Mouse (Mus musculus) heart, postnatal 0 days (tissue): ENCODE measurements around the gene Tapbpl. TPM values are rescaled to one million over a fixed set of nuclear protein-coding genes. Genes with fewer than 3 reads are reported as not detected.

Experiments used
- ATAC-seq: fragments of 200-750 bp; cut with Nextera tagmentation; 2 replicates; pipeline ENCODE4 v1.8.0; 2017; ENCODE audit warnings: low read depth, moderate number of reproducible peaks, moderate library complexity; ENCODE audit not compliant: insufficient read depth
- DNase-seq: peaks from one replicate; pipeline ENCODE4 v3.0.0-alpha.2; 2016; ENCODE audit warnings: low spot score
- H3K27ac ChIP-seq: fragments of 300-500 bp; sonication (generic); 2 replicates; pipeline ENCODE4 v1.5.1; 2014; ENCODE audit warnings: low read depth, mild to moderate bottlenecking
- H3K27me3 ChIP-seq: fragments of 300-500 bp; sonication (generic); 2 replicates; pipeline ENCODE4 v1.6.1; 2014; ENCODE audit warnings: low read length, mixed read lengths; ENCODE audit not compliant: control insufficient read depth, insufficient read depth
- H3K36me3 ChIP-seq: fragments of 300-500 bp; sonication (generic); replicated peaks from 2 replicates; pipeline ENCODE4 v1.6.1; 2014; ENCODE audit warnings: low read length, mixed read lengths; ENCODE audit not compliant: control insufficient read depth, insufficient read depth
- H3K4me1 ChIP-seq: fragments of 300-500 bp; sonication (generic); 2 replicates; pipeline ENCODE4 v1.6.1; 2014; ENCODE audit warnings: antibody characterized with exemption; ENCODE audit not compliant: control insufficient read depth, insufficient read depth
- H3K4me2 ChIP-seq: fragments of 300-500 bp; sonication (generic); 2 replicates; pipeline ENCODE4 v1.6.1; 2014; ENCODE audit warnings: low read depth, mild to moderate bottlenecking, low read length, moderate library complexity
- H3K4me3 ChIP-seq: fragments of 300-500 bp; sonication (generic); 2 replicates; pipeline ENCODE4 v1.5.1; 2014; ENCODE audit warnings: low read depth, low read length
- H3K9ac ChIP-seq: fragments of 300-500 bp; sonication (generic); replicated peaks from 2 replicates; pipeline ENCODE4 v1.6.1; 2014; ENCODE audit warnings: low read depth, low read length, mixed read lengths
- H3K9me3 ChIP-seq: fragments of 300-500 bp; sonication (generic); replicated peaks from 2 replicates; pipeline ENCODE4 v1.6.1; 2016; ENCODE audit warnings: low read length; ENCODE audit not compliant: control insufficient read depth
- CTCF ChIP-seq: IDR thresholded peaks from 2 replicates; pipeline ENCODE4 v1.5.1; 2016; ENCODE audit warnings: antibody characterized with exemption, control low read depth, low read depth
- EP300 ChIP-seq: IDR thresholded peaks from 2 replicates; pipeline ENCODE4 v1.6.1; 2016; ENCODE audit warnings: antibody characterized with exemption, low read depth
- whole genome bisulfite sequencing: fragments of 180-500 bp; shearing (Covaris S2); extraction: QIAGEN DNeasy Blood & Tissue Kit; methylation state at CpG from one replicate; pipeline ENCODE4 v1.1.7; 2014; 5-methylcytosine and 5-hydroxymethylcytosine counted together
- polyA plus RNA-seq: library from polyadenylated mRNA; unstranded; fragments of >200 nt; fragmentation: Nextera tagmentation; extraction: Ambion mirVana; gene quantifications from 2 replicates; pipeline ENCODE4 v1.2.1, GENCODE M21; 2015
- total RNA-seq: library from RNA; depleted of rRNA; stranded (reverse); fragments of >200 nt; gene quantifications from 2 replicates; pipeline ENCODE4 v1.2.3, GENCODE M21; 2014; ENCODE audit warnings: low replicate concordance

The Tapbpl gene
- total and polyA plus RNA-seq, 2 experiments from 2014 or later: 3.9 to 4.5 TPM

GRCm38 (mm10) chr6:125252711-125253110 is 21.1 kb upstream of the Tapbpl start:
- 78% methylated on average over 8 of the region's 8 CpGs for WGBS
- no peak for DNase-seq
- no peaks in the 10 kb centered on the region for H3K27me3 ChIP-seq

GRCm38 (mm10) chr6:125252285-125252684 is 20.6 kb upstream of the Tapbpl start:
- ATAC-seq: no peak
- Histone ChIP-seq H3K36me3 (no peaks in the 10 kb centered on the region), H3K27me3 (no peaks in the 10 kb centered on the region), H3K4me3 (no peak overlapping the region), H3K4me2 (no peak overlapping the region), H3K9me3 (no peaks in the 10 kb centered on the region), H3K27ac (no peak overlapping the region), H3K4me1 (no peaks in the 10 kb centered on the region), H3K9ac (no peak overlapping the region)
- WGBS: 69% methylated on average over 3 of the region's 3 CpGs
- no peak for TF ChIP-seq CTCF
- TF ChIP-seq EP300: no peak
- no peak for DNase-seq

More at GRCm38 (mm10) chr6:125252711-125253110, 21.1 kb upstream of the Tapbpl start:
- Histone ChIP-seq H3K9ac (no peak overlapping the region), H3K4me2 (no peak overlapping the region), H3K4me1 (no peaks in the 10 kb centered on the region), H3K9me3 (no peaks in the 10 kb centered on the region), H3K4me3 (no peak overlapping the region), H3K27ac (no peak overlapping the region), H3K36me3 (no peaks in the 10 kb centered on the region)
- no peak for ATAC-seq
- no peak for TF ChIP-seq EP300
- TF ChIP-seq CTCF: no peak

- no peak for TF ChIP-seq CTCF
- no peak for TF ChIP-seq EP300
- no peaks in the 10 kb centered on the region for H3K9me3 ChIP-seq
- H3K27ac ChIP-seq: no peak overlapping the region
- DNase-seq (no peak), ATAC-seq (no peak)
- no peak overlapping the region for H3K4me2 ChIP-seq
- no peak overlapping the region for H3K9ac ChIP-seq
- H3K27me3 ChIP-seq: no peaks in the 10 kb centered on the region
- 0 out of 2 replicates have a peak, but pooled peaks cover 6% of the 10 kb centered on the region for H3K4me1 ChIP-seq
- no peaks in the 10 kb centered on the region for H3K36me3 ChIP-seq
- H3K4me3 ChIP-seq: no peak overlapping the region
- 29% methylated on average over 1 of the region's 1 CpGs for WGBS
These were observed 12.9 kb upstream of the Tapbpl start for GRCm38 (mm10) chr6:125244551-125244950.

DNA sequence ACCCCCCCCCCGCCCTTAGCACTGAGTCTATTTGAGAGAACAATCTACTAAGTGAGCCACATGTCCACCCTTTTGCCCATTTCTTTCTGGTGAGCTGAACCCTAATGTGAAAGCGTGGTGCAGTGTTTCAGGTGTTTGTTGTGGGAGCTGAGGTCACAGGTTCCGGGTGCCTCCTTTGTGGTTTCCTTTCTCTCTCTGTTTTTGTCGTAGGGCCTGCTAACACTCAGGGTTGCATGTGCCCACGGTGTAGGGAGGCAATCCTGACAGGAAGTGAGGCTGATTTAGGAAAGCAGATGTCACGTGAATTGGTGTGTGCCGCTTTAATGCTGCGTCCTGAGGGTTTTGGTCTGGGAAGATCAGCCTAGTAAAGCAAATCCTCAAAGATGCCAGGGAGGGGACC is 9.9 kb upstream of the Tapbpl start:
- no peak overlapping the region for H3K4me2 ChIP-seq
- H3K36me3 ChIP-seq: no peaks in the 10 kb centered on the region
- WGBS: 73% methylated on average over 8 of the region's 8 CpGs
- 0 out of 2 replicates have a peak, but pooled peaks cover 6% of the 10 kb centered on the region for H3K4me1 ChIP-seq
- H3K9me3 ChIP-seq: no peaks in the 10 kb centered on the region
- H3K9ac ChIP-seq: no peak overlapping the region
- no peak overlapping the region for H3K27ac ChIP-seq
- ATAC-seq: no peak
- no peak for DNase-seq
- TF ChIP-seq EP300: no peak
- TF ChIP-seq CTCF: no peak
- H3K27me3 ChIP-seq: no peaks in the 10 kb centered on the region
- H3K4me3 ChIP-seq: no peak overlapping the region

GRCm38 (mm10) chr6:125240617-125241016 is 9.0 kb upstream of the Tapbpl start:
- TF ChIP-seq CTCF (no peak), EP300 (no peak)
- Histone ChIP-seq H3K27ac (no peak overlapping the region; the same call in 1 of the 2 replicates), H3K4me1 (0 out of 2 replicates have a peak, but pooled peaks cover 6% of the 10 kb centered on the region), H3K36me3 (no peaks in the 10 kb centered on the region), H3K27me3 (no peaks in the 10 kb centered on the region), H3K4me3 (no peak overlapping the region), H3K9ac (no peak overlapping the region), H3K9me3 (no peaks in the 10 kb centered on the region), H3K4me2 (no peak overlapping the region)
- WGBS: 68% methylated on average over 5 of the region's 5 CpGs
- no peak for ATAC-seq
- DNase-seq: no peak

GRCm38 (mm10) chr6:125239547-125239946 is 7.9 kb upstream of the Tapbpl start:
- Histone ChIP-seq H3K9ac (no peak overlapping the region), H3K9me3 (no peaks in the 10 kb centered on the region), H3K4me3 (no peak overlapping the region), H3K4me2 (no peak overlapping the region), H3K4me1 (peaks cover 6% of the 10 kb centered on the region; the same call in 1 of the 2 replicates), H3K27ac (no peak overlapping the region), H3K27me3 (no peaks in the 10 kb centered on the region), H3K36me3 (no peaks in the 10 kb centered on the region)
- TF ChIP-seq CTCF: no peak
- WGBS: 87% methylated on average over 5 of the region's 5 CpGs
- DNase-seq (no peak), ATAC-seq (no peak)
